Mouse (Mus musculus) embryonic fibroblast, embryonic 13.5 days (primary cell): Measurements from ENCODE around the gene Pir.

Experiments
- CTCF ChIP-seq: IDR thresholded peaks from 2 replicates; pipeline ENCODE4 v1.5.1; 2011; ENCODE audit warnings: mild to moderate bottlenecking, control low read depth, low read length, moderate library complexity, borderline replicate concordance; ENCODE audit not compliant: insufficient read depth
- POLR2A ChIP-seq: IDR thresholded peaks from 2 replicates; pipeline ENCODE4 v1.6.1; 2011; ENCODE audit warnings: low read depth, mild to moderate bottlenecking, control low read depth, low read length, moderate library complexity

- no peak for TF ChIP-seq CTCF
- TF ChIP-seq POLR2A = no peak
Observed at GRCm38 (mm10) chrX:164405080-164405649, 136.0 kb downstream of the Pir start.
